Mouse (Mus musculus): Measurements from ENCODE around the gene Tulp1. TPM values are rescaled to one million over a fixed set of nuclear protein-coding genes. Genes with fewer than 3 reads are reported as not detected.
"Not testable (repeated sequence)": the region's sequence is repeated elsewhere in the genome, so short reads cannot be mapped to it uniquely, and the experiment has no call there.

Tulp1 gene
- total RNA-seq, 2 experiments from 2014 or later: not detected

DNA sequence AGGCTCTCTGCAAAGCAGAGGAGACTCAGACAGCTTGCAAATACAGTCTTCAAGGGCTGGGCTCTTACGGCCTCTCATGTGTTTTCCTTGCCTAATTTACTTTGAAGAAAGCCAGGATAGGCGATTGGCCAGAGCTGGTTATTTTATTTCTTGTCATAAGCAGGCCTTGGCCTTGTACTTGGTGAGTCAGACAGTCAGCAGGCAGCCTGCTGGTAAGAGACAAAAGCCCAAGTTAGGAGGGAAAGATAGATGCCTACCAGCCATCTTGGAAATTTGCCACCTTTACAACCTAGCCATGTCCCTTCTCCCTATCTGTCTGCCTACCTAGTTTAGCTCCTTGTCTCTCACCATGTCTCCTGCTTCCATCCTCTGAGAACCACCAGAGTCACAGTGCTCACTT is 6.3 kb upstream of the Tulp1 start:
- no peak for ATAC-seq (ENCODE audit: poor library complexity, severe bottlenecking)

DNA sequence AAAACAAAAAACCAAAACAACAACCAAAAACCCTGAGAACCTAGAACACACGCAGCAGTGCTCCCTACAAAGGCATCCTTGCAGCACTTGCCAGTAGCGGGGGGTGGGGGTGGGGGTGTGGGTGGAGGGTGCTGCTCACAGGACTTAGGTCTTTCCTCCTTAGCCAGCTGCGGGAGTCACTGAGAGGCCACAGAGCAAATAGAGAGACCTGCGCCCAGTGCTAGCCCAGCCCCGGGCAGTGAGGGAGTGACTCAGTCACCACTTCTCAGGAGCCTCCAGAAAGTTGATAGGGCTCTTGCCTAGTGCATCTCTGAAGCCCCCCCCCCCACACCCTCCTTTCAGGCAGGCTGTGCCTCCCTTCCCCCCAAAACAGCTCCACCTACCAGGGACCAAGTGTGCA is 4.0 kb upstream of the Tulp1 start:
- ATAC-seq (ENCODE audit: poor library complexity, severe bottlenecking): no peak

DNA sequence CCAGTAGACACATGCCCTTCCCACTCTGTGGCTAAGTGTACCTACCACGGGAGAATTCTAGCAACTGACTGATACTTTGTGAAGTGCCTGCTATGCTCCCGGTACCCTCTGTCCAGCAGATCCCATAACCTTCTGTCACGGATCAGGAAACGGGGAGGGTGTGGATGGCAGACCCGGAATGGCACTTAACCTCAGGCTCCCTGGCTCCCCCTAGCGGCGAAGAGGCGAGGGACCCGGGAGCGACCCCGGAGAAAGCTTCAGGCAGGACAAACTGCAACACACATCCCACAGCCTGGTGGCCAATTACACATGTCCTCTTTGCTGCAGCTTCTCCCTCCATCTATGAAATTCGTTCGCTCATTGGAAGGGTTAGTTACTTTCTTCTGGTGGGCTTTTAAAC is 3.4 kb upstream of the Tulp1 start:
- ATAC-seq (ENCODE audit: poor library complexity, severe bottlenecking): peak; percentile 75

DNA sequence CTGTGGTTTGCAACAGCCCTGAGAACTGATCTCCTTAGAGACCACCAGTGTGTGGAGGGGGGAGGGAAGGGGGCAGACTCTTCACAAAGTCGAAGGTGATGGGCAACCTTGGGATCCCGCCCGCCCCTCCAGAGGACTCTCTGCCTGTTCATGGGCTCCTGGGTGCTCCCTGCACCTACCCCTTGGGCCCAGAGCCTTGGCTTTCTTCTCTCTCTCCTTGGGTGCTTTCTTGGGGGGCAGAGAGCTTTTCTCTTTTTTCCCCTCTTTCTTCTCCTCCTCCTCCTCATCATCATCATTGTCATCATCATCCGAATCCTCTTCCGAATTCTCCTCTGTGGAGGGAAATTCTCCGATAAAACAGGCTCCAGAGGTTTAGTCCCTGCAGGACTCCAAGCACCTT is 1.5 kb downstream of the Tulp1 start:
- ATAC-seq (ENCODE audit: poor library complexity, severe bottlenecking): no peak

DNA sequence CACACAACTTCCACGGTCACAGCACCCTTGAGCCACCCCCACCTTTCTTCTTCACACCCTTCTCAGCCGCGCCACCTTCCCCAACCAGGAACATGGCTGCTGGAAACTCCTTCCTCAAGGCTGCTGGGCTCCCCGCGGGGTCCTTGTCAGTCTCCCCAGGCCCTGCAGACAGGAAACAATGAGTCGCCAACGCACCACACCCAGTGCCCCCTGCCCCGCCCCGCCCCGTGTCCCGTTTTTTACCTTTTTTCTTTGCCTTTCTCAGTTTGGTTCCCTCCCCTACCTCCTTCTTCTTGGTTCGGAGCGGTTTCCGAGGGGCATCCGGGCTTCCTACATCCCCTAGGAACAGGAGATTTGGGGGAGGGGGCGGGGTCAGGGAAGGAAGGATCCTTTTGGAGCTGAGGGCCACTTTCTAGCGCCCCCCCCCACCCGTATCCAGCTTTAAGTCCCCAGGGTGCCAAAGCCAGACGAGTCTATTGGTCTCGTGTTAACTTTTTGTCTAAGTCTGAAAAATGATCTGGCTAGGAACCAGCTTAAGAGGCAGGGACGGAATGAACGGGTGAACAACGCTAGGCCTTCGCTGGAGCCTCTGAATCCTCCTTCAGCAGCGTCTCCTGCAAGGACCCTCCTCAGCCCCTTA is 2.2 kb downstream of the Tulp1 start:
- no peak for ATAC-seq (ENCODE audit: poor library complexity, severe bottlenecking)

DNA sequence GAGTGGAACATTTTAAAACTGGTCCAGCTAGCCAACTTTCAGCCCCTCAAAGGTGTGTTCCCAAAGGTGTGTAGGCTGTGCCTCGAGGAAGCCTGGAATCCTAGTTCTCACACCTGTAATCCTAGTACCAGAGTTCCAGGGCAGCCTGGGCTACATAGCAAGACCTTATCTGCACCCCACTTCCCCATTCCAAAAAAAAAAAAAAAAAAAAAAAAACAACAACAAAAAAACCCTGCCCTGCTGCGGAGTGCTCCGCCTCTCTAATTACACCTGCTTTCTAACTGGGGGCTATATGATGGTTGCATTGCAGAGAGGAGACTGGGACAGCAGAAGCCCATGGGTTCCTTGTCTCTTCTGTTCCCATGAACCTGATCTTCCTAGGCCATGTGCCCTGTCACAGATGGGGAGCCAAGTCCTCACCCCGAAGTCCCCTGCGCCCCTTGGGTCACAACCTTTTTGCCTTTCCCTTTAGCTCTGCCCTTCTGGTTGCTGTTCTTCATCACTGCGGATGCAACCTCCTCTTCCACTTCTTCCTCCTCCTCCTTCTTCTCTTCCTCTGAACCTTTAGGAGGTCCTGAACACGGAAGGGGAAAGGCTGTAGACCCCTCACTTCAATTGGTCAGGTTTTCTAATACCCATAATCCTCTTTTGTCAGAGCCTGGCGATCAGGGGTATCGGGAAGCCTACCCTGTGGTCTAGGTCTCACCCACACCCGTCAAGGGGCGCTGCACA is 2.9 kb downstream of the Tulp1 start:
- no peak for ATAC-seq (ENCODE audit: poor library complexity, severe bottlenecking)

DNA sequence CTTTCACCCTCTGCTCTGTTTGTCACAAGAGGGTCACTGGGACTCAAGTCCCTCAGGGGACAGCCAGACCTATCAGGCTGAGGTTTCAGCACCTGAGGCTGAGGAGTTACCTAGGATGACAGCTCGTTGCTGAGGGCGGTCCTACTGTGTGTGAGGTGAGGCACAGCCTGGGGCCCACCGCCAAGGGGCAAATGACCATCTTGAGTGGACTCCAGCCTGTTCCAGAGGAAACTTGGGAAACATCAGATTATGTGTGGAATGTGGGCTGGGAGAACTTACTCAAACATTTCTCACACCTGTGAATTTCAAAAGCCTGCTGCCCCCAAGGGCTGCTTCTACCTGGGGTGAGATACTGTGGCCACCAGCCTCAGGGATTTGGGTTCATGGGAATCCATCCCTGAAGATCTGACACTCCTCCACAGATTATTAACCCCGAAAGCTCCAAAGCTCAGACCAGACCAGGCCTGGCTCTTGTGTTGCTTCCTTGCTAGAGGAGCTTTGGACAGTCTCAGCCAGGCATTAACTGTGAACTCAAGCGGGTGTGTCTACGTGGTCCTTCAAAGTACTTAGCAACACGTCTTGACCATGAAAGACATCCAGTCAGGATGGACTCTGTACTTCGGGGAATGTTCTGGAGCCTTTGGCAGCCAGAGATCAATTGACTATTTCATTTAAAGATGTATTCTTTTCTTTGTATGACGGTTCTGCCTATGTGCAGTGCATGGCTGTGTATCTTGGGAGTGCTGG is 4.3 kb downstream of the Tulp1 start:
- ATAC-seq (ENCODE audit: poor library complexity, severe bottlenecking): no peak

DNA sequence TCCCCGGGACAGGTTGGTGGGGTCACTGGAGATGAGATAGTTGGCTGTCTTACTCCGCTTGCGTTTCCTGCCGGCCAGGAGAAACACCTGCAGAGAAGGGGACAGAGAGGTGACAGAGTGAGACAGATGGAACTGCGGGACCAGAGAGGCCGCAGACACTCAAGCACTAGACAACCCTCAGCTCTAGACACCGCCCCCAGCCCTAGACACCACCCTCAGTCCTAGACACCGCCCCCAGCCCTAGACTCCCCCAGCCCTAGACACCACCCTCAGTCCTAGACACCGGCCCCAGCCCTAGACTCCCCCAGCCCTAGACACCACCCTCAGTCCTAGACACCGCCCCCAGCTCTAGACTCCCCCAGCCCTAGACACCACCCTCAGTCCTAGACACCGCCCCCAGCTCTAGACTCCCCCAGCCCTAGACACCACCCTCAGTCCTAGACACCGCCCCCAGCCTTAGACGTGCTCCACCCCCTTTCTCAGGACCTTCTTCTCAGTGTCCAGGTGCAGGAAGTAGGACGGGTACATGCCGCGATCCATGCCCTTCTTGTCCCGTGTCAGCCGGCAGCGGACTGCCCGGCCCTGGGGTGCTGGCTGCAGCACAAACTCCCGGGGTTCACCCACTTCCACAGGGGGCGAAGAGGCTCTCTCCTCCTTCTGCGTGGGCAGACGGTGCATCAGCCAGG is 6.3 kb downstream of the Tulp1 start:
- ATAC-seq (ENCODE audit: poor library complexity, severe bottlenecking): not testable (repeated sequence)

DNA sequence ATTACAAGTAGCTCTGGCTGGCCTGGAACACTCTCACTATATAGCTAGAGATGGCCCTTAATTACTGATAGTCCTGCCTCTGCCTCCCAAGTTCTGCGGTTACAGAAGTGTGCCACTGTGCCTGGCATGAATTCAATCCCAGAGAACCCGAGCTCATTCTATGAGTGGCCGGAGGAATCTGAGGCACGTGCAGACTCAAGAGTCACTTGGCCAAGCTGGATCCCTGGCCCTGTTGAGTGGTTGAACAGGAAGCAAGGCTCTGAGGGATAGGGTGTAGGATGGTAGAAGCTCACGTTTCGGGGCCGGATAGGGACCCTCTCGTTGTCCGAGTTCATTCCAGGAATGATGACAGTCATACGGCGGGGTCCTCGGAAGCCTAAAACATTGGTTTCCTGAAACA is 9.2 kb downstream of the Tulp1 start:
- ATAC-seq (ENCODE audit: poor library complexity, severe bottlenecking): no peak

DNA sequence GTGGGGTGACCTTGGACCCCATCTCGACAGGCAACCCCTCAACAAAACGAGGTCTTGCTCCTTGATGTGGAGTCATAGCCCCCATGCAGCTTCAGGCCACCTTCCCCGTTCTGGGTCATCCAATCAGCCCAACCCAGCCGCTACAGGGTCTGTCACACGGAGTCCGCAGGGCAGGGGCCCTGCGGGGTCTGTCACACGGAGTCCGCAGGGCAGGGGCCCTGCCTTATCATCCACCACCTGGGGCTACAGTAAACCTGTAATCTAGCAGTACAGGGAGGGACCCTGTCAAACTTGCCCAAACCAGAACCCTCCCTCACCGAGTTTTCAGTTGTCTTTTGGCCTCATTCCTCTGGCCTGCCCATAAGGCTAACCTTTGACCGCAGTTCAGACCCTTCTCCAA is 13.0 kb downstream of the Tulp1 start:
- no peak for ATAC-seq (ENCODE audit: poor library complexity, severe bottlenecking)

DNA sequence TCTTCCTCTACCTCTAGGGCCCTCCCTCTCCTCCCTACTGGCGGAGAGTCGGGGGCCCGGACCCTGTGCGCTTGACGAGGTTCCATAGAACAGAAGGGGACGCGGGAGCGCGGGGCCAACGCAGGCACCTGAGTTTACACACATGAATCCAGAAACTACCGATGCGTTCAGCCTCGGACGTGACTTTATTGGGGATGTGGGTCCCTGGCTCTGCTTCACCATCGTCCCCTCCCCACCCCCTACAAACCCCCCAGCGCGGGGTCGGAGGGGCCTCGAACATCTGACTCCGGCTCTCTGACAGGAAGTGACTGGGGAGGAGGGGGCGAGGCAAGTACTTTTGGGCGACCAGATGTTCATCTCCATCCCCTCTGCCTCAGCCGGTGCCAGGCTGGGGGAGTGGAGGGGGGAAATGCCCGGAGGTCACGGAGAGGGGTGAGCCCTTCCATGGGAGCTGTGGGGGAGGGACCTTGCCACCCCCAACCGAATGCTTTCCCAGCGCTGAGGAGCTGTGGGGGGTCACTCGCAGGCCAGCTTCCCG is 13.6 kb downstream of the Tulp1 start:
- ATAC-seq (ENCODE audit: poor library complexity, severe bottlenecking): no peak

DNA sequence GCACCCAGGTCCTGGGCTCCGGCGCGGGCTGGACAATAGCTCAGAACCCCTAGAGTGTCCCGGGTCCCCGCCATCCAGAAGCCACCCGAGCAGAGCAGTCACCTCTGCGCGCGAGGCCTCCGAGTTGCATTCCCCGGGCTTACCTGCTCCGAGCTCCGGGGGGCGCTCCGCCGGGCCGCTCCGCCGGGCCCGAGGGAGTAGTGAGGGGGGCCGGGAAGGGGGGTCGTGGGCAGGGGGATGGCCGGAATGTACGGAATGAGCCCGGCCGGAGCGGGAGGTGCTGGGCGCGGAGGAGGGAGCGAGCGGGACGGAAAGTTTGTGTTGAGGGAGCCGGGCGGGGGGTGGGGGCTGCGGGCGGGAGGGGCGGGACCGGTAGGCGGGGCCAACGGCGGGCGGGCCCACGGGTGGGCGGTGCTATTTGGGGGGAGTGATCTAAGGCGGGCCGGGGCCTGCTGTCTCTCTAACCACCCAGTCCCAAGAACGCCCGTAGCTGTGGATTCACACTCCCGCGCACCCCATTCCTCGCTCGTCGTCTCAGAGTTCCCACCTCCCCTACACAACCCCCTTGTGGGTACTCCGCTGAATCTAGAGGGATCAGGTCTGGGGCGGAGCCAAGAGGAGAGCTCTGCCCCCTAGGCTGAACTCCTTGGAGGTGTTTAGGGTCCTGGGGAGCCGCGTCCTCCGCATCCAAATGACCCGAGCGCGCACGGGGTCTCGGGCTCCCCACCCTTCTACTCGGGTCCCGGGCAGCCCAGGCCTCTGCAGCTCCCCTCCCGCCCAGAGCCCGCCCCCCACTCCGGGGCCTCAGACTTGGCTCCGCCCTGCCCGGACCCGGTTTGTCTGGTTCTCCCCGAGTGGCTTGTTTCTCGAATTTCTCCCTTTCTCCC is 14.3 kb downstream of the Tulp1 start, which contains the start of gene Tead3:
TSS of gene Tead3 (minus strand) at position 352 of the 887 bp plus-strand sequence.
- ATAC-seq (ENCODE audit: poor library complexity, severe bottlenecking): peak; percentile 27; the same call in 1 of the 2 replicates

DNA sequence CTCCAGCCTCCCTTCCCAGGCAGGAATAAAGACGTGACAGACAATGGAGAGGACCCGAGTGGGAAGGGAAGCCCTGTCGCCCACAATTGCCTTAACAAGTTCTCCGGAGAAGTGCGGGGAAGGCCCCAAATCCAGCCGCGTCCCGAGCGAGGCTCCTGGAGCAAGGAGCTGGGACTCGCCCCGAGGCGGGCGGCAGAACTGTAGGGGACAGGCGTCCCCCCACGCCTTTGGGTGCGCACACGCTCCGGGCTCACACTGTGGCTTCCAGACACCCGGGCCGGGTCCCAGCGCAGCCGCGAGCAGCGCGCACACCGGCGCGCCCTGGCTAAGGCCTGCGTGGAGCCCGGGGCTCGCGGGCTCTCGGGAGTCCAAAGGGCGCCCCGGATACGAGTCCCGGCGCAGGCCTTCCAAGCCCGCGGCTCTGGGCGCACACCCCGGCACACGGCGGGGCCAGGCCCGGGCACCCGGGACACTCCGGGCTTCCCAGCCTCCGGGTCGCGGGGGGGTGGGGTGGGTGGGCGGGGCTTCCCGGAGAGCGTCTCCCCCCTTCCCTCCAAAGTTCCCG is 15.0 kb downstream of the Tulp1 start:
- no peak for ATAC-seq (ENCODE audit: poor library complexity, severe bottlenecking)

DNA sequence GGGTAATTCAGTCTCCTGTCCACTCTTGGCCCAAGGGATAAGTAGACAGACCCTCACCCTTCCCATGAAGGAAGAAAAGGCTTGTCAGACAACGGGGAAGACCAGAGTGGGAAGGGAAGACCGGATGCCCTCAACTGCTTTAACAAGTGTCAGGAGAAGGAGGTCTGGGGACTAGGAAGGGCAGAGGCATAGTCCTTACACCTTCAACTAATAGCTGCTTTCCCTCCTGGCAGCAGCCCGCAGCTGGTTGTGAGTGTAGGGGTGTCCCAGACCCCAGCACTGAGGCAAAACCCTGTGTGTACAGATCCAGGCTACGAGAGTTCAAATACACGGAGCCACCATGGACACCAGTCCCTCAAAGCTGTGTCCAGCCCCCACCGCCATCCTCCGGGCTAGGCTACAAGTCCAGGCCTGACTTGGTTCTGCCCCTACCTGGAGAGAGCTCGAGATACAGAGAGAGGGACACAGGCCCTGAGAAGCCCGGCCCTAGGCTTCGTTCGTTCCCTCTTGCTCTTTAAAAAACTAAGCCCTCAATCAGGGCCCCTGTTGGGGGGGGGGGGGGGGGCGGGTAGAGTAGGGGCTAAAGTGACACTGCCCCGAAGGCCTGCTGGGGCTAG is 15.7 kb downstream of the Tulp1 start:
- no peak for ATAC-seq (ENCODE audit: poor library complexity, severe bottlenecking)

DNA sequence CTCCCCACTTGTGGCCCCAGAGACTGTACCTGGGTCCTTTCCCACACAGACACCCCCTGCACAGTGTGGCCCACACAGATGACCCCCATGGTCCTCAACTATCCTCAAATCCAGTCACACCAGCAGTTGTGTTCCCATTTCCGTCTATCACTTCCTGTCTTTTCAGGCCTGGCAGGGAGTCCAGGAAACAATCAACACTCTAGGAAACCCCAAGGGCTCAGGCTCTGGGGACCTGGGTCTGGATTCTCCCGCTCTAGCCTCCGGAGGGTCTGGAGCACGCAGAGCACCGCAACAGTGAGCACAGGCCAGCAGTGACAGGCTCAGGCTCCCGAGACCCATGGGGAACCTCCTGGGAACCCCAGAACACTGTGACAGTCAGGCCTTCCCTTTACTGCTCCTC is 16.8 kb downstream of the Tulp1 start:
- ATAC-seq (ENCODE audit: poor library complexity, severe bottlenecking): no peak

DNA sequence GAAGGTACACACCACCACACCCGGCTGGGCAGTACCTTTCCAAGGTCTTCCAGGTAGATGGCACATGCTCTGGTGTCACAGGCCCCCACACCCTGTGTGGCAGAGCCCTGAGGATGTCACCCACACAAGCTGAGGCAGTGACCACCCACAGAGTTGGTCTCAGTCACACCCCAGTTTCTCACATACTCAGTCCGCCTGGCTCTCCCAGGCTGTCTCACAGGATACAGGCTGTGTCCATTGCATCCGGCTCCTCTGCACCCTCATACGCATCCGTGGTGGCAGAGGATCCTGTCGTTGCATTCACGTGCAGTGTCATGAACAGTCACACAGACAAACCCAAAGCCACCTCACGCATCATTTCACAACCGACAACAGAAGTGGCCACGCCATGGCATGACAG is 17.7 kb downstream of the Tulp1 start:
- ATAC-seq (ENCODE audit: poor library complexity, severe bottlenecking): no peak

DNA sequence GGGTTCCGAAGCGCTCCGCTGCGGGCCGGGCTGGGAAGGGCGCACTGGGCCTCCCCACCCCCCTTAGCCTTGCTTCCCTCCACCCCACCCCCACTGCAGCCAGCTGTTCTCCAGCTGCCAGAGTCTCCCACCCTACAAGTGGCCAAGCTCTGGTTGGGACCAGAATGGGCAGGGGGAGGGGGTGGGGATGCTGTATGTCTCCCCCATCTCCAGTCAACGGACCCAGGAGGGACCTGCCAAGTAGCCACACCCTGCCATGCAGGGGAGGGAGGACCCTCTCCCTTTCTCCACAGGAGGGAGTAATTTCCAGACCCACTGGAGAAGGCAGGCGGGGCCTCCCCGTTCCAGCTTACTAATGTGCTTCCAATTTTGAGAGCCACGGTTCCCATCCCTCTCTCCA is 19.1 kb downstream of the Tulp1 start:
- no peak for ATAC-seq (ENCODE audit: poor library complexity, severe bottlenecking)

DNA sequence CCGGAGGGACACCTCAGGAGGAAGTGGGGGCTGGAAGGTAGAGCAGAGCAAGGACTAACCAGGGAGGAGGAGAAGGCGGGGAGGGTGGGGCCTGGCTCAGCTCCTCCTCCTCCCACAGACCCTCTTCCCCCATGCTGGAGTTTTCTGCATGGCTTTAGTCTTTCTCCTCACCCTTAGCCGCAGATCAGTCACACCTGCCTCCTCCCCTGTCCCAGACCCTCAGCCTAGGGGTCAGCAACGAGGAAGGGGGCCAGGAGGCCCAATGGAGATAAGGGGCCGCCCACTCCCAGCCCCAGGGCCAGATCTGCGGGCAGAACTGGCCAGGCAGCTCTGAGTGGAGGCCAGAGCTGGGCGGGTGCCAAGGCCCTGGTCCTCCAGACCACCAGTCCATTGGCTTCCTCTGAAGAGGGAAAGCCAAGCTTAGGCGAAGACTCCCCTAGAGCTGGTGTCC is 19.7 kb downstream of the Tulp1 start:
- no peak for ATAC-seq (ENCODE audit: poor library complexity, severe bottlenecking)

DNA sequence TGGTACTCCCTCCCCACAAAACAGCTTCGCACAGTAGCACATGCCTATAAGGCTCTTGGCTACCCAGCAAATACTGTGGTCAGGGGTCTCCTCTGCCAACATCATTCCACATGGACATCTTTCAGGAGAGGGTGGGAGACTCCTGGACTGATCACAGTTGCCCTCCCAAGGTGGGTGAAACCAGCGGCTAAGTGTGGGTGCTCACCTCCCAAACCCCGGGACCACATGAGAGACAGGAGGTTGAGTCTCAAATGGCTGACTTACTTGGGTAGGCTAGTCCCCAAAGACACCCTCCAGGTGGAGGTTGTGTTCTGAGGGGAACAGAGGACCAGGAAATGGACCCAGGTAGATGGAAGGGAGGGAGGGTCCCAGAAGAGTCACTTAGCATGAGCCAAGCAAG is 20.4 kb downstream of the Tulp1 start:
- ATAC-seq (ENCODE audit: poor library complexity, severe bottlenecking): no peak

Data from megakaryocyte, adult 5-6 weeks (primary cell).